ENCODE assay signal across 16 mouse cellular contexts in the genomic region with DNA sequence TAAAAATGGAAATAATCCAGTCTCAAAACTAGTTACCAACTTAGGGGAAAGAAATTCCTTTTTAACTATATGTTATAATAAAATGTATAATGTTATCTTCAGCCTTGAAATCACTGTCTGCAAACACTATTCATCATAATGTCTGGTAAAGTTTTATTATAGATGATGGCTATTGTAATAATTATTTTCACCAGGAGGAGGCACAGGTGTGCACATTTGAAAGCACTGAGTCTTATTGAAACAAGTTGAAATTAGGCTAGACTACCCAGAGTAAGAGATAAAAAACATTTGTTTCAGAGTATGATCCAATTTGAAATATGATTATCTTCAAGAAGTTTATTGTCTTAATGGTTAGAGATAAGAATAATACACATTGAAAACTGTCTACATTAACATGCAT.
DNase-seq lines count a peak whose midpoint lies in the region; ATAC-seq and TF ChIP-seq lines count a peak whose summit lies in the region.
"Had no signal": no experiment of that assay in that cellular context is flagged by ENCODE, and none has a peak within 500 bp of the region (broad histone marks: within the 10 kb centered on the region; RNA-seq: fewer than 3 reads in every experiment).

No protein-coding gene starts in this region.

- H3K4me2 ChIP-seq in forebrain, postnatal 0 days (ENCODE audit: low read depth), result no peak overlapping the region
- no peak overlapping the region for H3K4me2 ChIP-seq in forebrain, embryonic 11.5 days (ENCODE audit: low read depth, low read length, severe bottlenecking)
- H3K4me2 ChIP-seq: forebrain, embryonic 15.5 days; midbrain, embryonic 13.5 days; neural tube, embryonic 13.5 days had no signal

- DNase-seq in forebrain, postnatal 0 days, result no peak
- DNase-seq in forebrain, embryonic 10.5 days (ENCODE audit: extremely low spot score, low spot score), result no peak
- no peak for DNase-seq in left cerebral cortex, adult 2 months (ENCODE audit: extremely low spot score in 1 of 2, low spot score in 2 of 2)
- no peak for DNase-seq in left cerebral cortex, postnatal 14 days (ENCODE audit: low spot score in 2 of 2)
- peak; percentile 41 for DNase-seq in A20 (ENCODE audit: low read depth, low spot score)
- DNase-seq in c-Kit-positive CD71-positive TER-119-negative erythroid progenitor cells, embryonic 14.5 days (ENCODE audit: low read depth), result peak; percentile 8
- DNase-seq in forebrain, embryonic 11.5 days (ENCODE audit: low spot score), result no peak
- no peak for DNase-seq in left cerebral cortex, adult 9 months (ENCODE audit: low spot score in 2 of 2)
- DNase-seq: adrenal gland, postnatal 25 days; heart, postnatal 14 days; kidney, adult 11 months; lung, adult 2 months; retina, postnatal 1 day had no signal

- no peaks in the 10 kb centered on the region for H3K4me1 ChIP-seq in forebrain, postnatal 0 days (ENCODE audit: insufficient read depth)
- no peaks in the 10 kb centered on the region for H3K4me1 ChIP-seq in forebrain, embryonic 10.5 days
- H3K4me1 ChIP-seq in forebrain, embryonic 11.5 days (replicated peaks; ENCODE audit: control insufficient read depth, insufficient read depth, low read length), result no peaks in the 10 kb centered on the region
- H3K4me1 ChIP-seq: forebrain, embryonic 15.5 days; midbrain, embryonic 13.5 days; neural tube, embryonic 13.5 days had no signal

- TF ChIP-seq CTCF in forebrain, postnatal 0 days (IDR thresholded peaks at IDR 0.05; ENCODE audit: low read depth), result peak; percentile 27; the same call in 1 of the 2 replicates
- TF ChIP-seq CTCF in left cerebral cortex, adult 2 months (IDR thresholded peaks at IDR 0.05), result peak; percentile 52

- no peak overlapping the region for H3K4me3 ChIP-seq in forebrain, postnatal 0 days (ENCODE audit: low read depth, low read length)
- H3K4me3 ChIP-seq in forebrain, embryonic 10.5 days, result no peak overlapping the region
- no peak overlapping the region for H3K4me3 ChIP-seq in left cerebral cortex, adult 2 months
- H3K4me3 ChIP-seq in forebrain, embryonic 11.5 days (ENCODE audit: low read depth, low read length), result no peak overlapping the region
- H3K4me3 ChIP-seq: forebrain, embryonic 15.5 days; midbrain, embryonic 13.5 days; neural tube, embryonic 13.5 days had no signal

- H3K9me3 ChIP-seq in forebrain, postnatal 0 days (ENCODE audit: low read length), result no peaks in the 10 kb centered on the region
- no peaks in the 10 kb centered on the region for H3K9me3 ChIP-seq in forebrain, embryonic 10.5 days
- H3K9me3 ChIP-seq in forebrain, embryonic 11.5 days (ENCODE audit: control insufficient read depth, low read length), result no peaks in the 10 kb centered on the region
- H3K9me3 ChIP-seq: forebrain, embryonic 15.5 days had no signal

- no peak overlapping the region for H3K27ac ChIP-seq in forebrain, postnatal 0 days (ENCODE audit: low read depth, low read length)
- H3K27ac ChIP-seq in forebrain, embryonic 10.5 days, result no peak overlapping the region
- H3K27ac ChIP-seq in left cerebral cortex, adult 2 months, result no peak overlapping the region
- H3K27ac ChIP-seq in forebrain, embryonic 11.5 days (ENCODE audit: low read depth, low read length), result no peak overlapping the region
- H3K27ac ChIP-seq: forebrain, embryonic 15.5 days; midbrain, embryonic 13.5 days; neural tube, embryonic 13.5 days had no signal

- no peaks in the 10 kb centered on the region for H3K36me3 ChIP-seq in forebrain, postnatal 0 days (ENCODE audit: insufficient read depth)
- H3K36me3 ChIP-seq in forebrain, embryonic 10.5 days (replicated peaks), result peaks cover 7% of the 10 kb centered on the region
- no peaks in the 10 kb centered on the region for H3K36me3 ChIP-seq in forebrain, embryonic 11.5 days (ENCODE audit: control insufficient read depth, insufficient read depth, low read length)
- H3K36me3 ChIP-seq: forebrain, embryonic 15.5 days; neural tube, embryonic 13.5 days had no signal

- intact Hi-C loops in left cerebral cortex, adult 2 months (cut with DNase I), result no loop called here
- intact Hi-C loops in left cerebral cortex, postnatal 14 days (cut with DNase I), result no loop called here

- no peaks in the 10 kb centered on the region for H3K27me3 ChIP-seq in forebrain, postnatal 0 days (ENCODE audit: insufficient read depth, low read length)
- H3K27me3 ChIP-seq in forebrain, embryonic 10.5 days (ENCODE audit: poor library complexity, severe bottlenecking), result no peaks in the 10 kb centered on the region
- no peaks in the 10 kb centered on the region for H3K27me3 ChIP-seq in forebrain, embryonic 11.5 days (ENCODE audit: control insufficient read depth, insufficient read depth, low read length)
- H3K27me3 ChIP-seq: forebrain, embryonic 15.5 days; midbrain, embryonic 13.5 days; neural tube, embryonic 13.5 days had no signal

- H3K9ac ChIP-seq in forebrain, postnatal 0 days, result no peak overlapping the region
- no peak overlapping the region for H3K9ac ChIP-seq in forebrain, embryonic 11.5 days (ENCODE audit: low read length)
- H3K9ac ChIP-seq: forebrain, embryonic 15.5 days; midbrain, embryonic 13.5 days; neural tube, embryonic 13.5 days had no signal

- no peak for ATAC-seq in forebrain, postnatal 0 days
- no peak for ATAC-seq in forebrain, embryonic 11.5 days (replicated peaks; ENCODE audit: low FRiP score)
- ATAC-seq: forebrain, embryonic 15.5 days; midbrain, embryonic 13.5 days had no signal

Comparison
In these comparisons a context has a peak if more than half of its experiments do, and no peak if none do; other contexts are left out.
1. DNase-seq: peak in A20 (single experiment) and c-Kit-positive CD71-positive TER-119-negative erythroid progenitor cells, embryonic 14.5 days (single experiment); none in forebrain, postnatal 0 days (single experiment), forebrain, embryonic 10.5 days (single experiment), left cerebral cortex, adult 2 months (0 of 2), left cerebral cortex, postnatal 14 days (0 of 2), forebrain, embryonic 11.5 days (single experiment) and left cerebral cortex, adult 9 months (0 of 2).